Mouse (Mus musculus) kidney, adult 2 months (tissue): ENCODE results near the gene Dach2. TPM values are rescaled to one million over a fixed set of nuclear protein-coding genes. Genes with fewer than 3 reads are reported as not detected.

Experiments used
- DNase-seq: peaks from one replicate; pipeline ENCODE4 v3.0.0; 2021
- H3K27ac ChIP-seq: fragments of 200-500 bp; 2 replicates; pipeline ENCODE4 v1.5.1; 2012; ENCODE audit warnings: low read depth, low read length, control low read depth, inconsistent platforms; ENCODE audit not compliant: insufficient read depth
- H3K27me3 ChIP-seq: fragments of 200-500 bp; replicated peaks from 2 replicates; pipeline ENCODE4 v1.6.1; 2012; ENCODE audit warnings: mild to moderate bottlenecking, moderate library complexity, low read length, inconsistent platforms; ENCODE audit not compliant: control insufficient read depth, insufficient read depth
- H3K36me3 ChIP-seq: fragments of 200-500 bp; 2 replicates; pipeline ENCODE4 v1.6.1; 2012; ENCODE audit warnings: mild to moderate bottlenecking, moderate library complexity, low read length, inconsistent platforms; ENCODE audit not compliant: control insufficient read depth, insufficient read depth
- H3K4me1 ChIP-seq: fragments of 200-500 bp; 2 replicates; pipeline ENCODE4 v1.6.1; 2011; ENCODE audit warnings: low read length; ENCODE audit not compliant: control insufficient read depth, insufficient read depth
- H3K4me3 ChIP-seq: fragments of 200-500 bp; 2 replicates; pipeline ENCODE4 v1.5.1; 2011; ENCODE audit warnings: mild to moderate bottlenecking, low read depth, low read length, control low read depth; ENCODE audit not compliant: insufficient read depth
- CTCF ChIP-seq: fragments of 200-500 bp; conservative IDR thresholded peaks from 2 replicates; pipeline ENCODE4 v1.5.1; 2011; ENCODE audit warnings: low read depth, mild to moderate bottlenecking, control low read depth, low read length, moderate library complexity, mixed read lengths; ENCODE audit not compliant: insufficient read depth, insufficient read length
- POLR2A ChIP-seq: fragments of 200-500 bp; IDR thresholded peaks from one replicate; pipeline ENCODE4 v1.6.1; 2011; ENCODE audit warnings: low read depth, low read length, control low read depth
- WGBS: fragments of 180-500 bp; shearing (Covaris S2); methylation state at CpG from one replicate; pipeline ENCODE4 v1.1.7; 2018; 5-methylcytosine and 5-hydroxymethylcytosine counted together
- polyA plus RNA-seq: library from polyadenylated mRNA; depleted of rRNA; stranded (reverse); fragments of >200 nt; gene quantifications from 2 replicates; pipeline ENCODE4 v1.2.3, GENCODE M21; 2012; rRNA removed

The Dach2 gene
- polyA plus RNA-seq, 1 experiment, result not detected

GRCm38 (mm10) chrX:113724124-113724523 is 426.8 kb downstream of the Dach2 start:
- Histone ChIP-seq H3K4me3 (no peak overlapping the region), H3K27ac (no peak overlapping the region), H3K27me3 (no peaks in the 10 kb centered on the region), H3K4me1 (no peaks in the 10 kb centered on the region), H3K36me3 (no peaks in the 10 kb centered on the region)
- TF ChIP-seq CTCF, result no peak
- TF ChIP-seq POLR2A, result no peak
- no peak for DNase-seq

GRCm38 (mm10) chrX:113747122-113747521 is 449.8 kb downstream of the Dach2 start:
- no peak for TF ChIP-seq POLR2A
- Histone ChIP-seq H3K4me3 (no peak overlapping the region), H3K27me3 (no peaks in the 10 kb centered on the region), H3K36me3 (no peaks in the 10 kb centered on the region), H3K4me1 (no peaks in the 10 kb centered on the region), H3K27ac (no peak overlapping the region)
- DNase-seq, result no peak

- Histone ChIP-seq H3K36me3 (no peaks in the 10 kb centered on the region), H3K4me1 (no peaks in the 10 kb centered on the region), H3K27me3 (no peaks in the 10 kb centered on the region), H3K27ac (no peak overlapping the region), H3K4me3 (no peak overlapping the region)
- WGBS, result 20% methylated on average over 1 of the region's 1 CpGs
- TF ChIP-seq CTCF, result no peak
- no peak for TF ChIP-seq POLR2A
- peak; percentile 1 for DNase-seq
Observed at GRCm38 (mm10) chrX:113792264-113792663, 495.0 kb downstream of the Dach2 start.

GRCm38 (mm10) chrX:113810369-113810768 is 513.1 kb downstream of the Dach2 start:
- H3K4me3 ChIP-seq, result no peak overlapping the region

GRCm38 (mm10) chrX:113826810-113827209 is 529.5 kb downstream of the Dach2 start:
- H3K27me3 ChIP-seq, result no peaks in the 10 kb centered on the region
- no peak for TF ChIP-seq CTCF
- TF ChIP-seq POLR2A, result no peak
- H3K36me3 ChIP-seq, result no peaks in the 10 kb centered on the region
- 32% methylated on average over 1 of the region's 1 CpGs for WGBS
- no peaks in the 10 kb centered on the region for H3K4me1 ChIP-seq
- H3K27ac ChIP-seq, result no peak overlapping the region
- no peak overlapping the region for H3K4me3 ChIP-seq
- no peak for DNase-seq

More at GRCm38 (mm10) chrX:113810369-113810768, 513.1 kb downstream of the Dach2 start:
- H3K36me3 ChIP-seq, result no peaks in the 10 kb centered on the region
- TF ChIP-seq CTCF, result no peak
- TF ChIP-seq POLR2A, result no peak
- no peaks in the 10 kb centered on the region for H3K4me1 ChIP-seq
- H3K27me3 ChIP-seq, result no peaks in the 10 kb centered on the region
- DNase-seq, result no peak
- H3K27ac ChIP-seq, result no peak overlapping the region

GRCm38 (mm10) chrX:113833062-113833461 is 535.8 kb downstream of the Dach2 start:
- no peak for DNase-seq
- H3K4me1 ChIP-seq, result no peaks in the 10 kb centered on the region
- H3K4me3 ChIP-seq, result no peak overlapping the region
- H3K27ac ChIP-seq, result no peak overlapping the region
- TF ChIP-seq POLR2A, result no peak
- TF ChIP-seq CTCF, result no peak
- WGBS, result 97% methylated on average over 1 of the region's 1 CpGs
- no peaks in the 10 kb centered on the region for H3K36me3 ChIP-seq
- H3K27me3 ChIP-seq, result no peaks in the 10 kb centered on the region

GRCm38 (mm10) chrX:113867835-113868495 is 570.7 kb downstream of the Dach2 start:
- peak; percentile 1 for DNase-seq
- WGBS, result 49% methylated on average over 2 of the region's 2 CpGs
- H3K27me3 ChIP-seq, result no peaks in the 10 kb centered on the region
- H3K4me3 ChIP-seq, result no peak overlapping the region
- H3K27ac ChIP-seq, result no peak overlapping the region
- no peaks in the 10 kb centered on the region for H3K4me1 ChIP-seq
- TF ChIP-seq CTCF (no peak), POLR2A (no peak)
- H3K36me3 ChIP-seq, result no peaks in the 10 kb centered on the region

Other genes with a start within 250 kb of the Dach2 start
- gene Chm, start 112.0 kb upstream of the Dach2 start, polyA plus RNA-seq, result 1.4 and 2.0 TPM in 2 replicates